Mouse (Mus musculus): ENCODE results near the gene Borcs6.

Borcs6 gene

DNA sequence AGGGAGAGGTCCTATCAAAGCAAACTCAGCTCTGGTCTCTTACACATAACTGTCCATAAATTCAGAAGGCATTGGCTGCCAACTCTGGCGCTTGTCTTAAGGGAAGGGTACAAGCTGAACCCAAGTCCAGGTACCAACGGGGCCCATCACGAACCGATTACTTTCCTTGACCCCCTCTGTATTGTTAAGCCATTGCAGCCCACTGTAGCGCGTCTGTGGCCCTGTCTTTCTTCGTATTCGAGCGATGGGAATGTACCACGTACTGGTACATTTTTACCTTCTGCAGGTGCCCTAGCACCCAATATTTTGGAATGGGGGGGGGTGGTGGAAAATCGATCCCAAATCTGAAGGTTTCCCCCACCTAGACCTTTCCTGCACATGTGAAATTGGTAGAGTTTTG is 12.7 kb downstream of the Borcs6 start:
- DNase-seq: no peak

DNA sequence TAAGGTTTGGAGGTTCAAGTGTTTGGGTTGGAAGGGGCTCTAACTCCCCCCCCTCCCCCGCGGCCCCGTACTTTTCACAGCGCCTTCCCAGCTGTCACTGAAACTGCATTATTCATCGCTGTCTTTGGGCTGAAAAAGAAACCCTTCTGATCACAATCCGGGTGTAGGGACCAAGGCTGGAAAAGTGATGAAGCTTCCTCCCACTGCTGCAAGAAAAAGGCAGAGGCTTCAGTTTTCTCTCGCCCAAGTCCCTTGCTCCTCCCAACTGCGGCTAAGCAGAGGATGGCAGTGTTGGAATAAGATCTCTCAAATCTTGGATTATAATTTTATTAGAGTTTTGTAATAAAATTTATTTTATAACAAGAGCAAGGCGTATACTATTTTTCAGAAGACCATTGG is 13.1 kb downstream of the Borcs6 start:
- peak in 1 of 2 experiments; percentile 27 for DNase-seq

DNA sequence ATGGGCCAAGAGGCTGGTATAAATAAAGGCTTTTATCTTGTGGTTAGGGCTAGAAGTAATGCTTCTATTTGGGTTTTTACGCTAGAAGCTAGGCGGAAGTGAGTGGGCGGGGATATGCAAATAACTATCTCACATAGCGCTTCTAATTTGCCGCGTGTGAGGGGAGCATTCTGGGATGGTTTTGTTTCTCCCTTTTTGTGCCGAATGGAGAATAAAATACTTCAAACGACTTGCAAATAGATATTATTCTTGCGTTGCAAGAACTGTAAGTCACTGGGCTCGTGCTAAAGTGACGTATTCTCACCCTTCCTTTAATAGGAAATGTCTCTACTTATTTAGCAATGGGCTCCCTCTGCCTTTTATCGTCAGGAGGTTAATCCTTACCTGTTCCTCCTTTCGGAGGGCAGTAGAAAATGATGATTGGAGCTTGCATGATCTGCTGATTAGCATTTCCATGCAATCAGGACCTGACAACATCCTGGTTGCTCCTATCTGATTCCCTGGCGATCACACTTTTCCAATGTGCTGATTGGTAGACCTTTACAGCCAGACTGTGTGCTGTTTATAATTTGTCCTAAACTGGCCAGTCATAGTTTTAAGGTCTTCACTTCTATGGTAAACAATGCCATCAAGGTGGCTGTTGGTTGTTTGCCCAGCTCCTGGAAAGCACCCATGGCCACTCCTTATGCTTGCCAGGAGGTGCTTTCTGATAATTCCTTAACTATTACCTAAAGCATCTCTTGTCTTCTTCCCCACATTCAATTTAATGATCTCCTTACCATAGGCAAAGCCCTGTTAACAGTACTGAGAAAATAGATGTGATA is 13.8 kb downstream of the Borcs6 start:
- DNase-seq: peak; percentile 78 to 90

DNA sequence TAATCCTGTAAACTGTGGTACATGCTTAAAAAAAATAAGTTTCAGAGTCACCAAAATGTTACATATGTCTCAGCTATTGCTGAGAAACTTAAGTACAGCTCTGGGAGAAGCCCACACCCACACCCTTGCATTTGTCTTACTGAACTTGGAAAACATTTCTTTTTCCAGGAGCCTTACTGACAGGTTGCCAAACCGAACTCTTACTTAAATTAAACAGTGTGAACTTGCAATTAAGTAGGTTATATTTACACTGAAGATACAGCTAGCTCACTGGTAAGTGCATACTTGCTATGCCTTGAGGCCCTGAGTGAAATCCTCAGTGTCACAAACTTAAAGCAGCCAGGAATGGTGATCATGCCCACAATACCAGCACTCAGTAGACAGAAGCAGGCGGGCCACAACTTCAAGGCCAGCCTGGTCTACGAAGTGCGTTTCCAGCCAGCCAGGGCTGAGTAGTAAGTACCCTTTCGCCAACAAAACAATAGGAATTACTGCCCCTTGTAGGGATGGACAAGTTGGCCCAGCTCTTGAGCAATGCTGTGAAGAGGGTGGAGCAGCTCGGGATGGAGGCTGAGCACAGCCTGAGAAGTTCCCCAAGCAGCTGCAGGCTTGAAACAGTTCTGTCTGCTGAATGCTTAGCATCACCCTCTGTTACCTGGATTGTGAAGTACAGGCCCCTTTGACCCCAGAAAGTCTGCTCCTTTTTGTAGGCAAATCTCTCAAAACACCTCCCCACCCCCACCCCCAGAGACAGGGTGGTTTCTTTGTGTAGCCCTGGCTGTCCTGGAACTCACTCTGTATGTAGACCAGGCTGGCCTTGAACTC is 14.6 kb downstream of the Borcs6 start:
- DNase-seq: no peak

DNA sequence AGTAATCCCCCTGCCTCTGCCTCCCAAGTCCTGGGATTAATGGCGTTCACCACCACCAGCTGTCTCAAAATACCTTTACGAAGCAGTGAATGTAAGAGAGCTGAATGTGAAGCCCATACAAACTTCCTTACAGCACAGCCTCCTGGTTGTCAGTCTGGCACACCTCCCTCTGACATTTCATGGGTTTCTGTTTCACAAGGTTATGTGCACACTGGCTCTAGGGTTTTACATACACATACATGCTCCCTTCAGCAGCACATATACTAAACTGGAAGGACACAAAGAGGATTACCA is 15.2 kb downstream of the Borcs6 start:
- no peak for DNase-seq

DNA sequence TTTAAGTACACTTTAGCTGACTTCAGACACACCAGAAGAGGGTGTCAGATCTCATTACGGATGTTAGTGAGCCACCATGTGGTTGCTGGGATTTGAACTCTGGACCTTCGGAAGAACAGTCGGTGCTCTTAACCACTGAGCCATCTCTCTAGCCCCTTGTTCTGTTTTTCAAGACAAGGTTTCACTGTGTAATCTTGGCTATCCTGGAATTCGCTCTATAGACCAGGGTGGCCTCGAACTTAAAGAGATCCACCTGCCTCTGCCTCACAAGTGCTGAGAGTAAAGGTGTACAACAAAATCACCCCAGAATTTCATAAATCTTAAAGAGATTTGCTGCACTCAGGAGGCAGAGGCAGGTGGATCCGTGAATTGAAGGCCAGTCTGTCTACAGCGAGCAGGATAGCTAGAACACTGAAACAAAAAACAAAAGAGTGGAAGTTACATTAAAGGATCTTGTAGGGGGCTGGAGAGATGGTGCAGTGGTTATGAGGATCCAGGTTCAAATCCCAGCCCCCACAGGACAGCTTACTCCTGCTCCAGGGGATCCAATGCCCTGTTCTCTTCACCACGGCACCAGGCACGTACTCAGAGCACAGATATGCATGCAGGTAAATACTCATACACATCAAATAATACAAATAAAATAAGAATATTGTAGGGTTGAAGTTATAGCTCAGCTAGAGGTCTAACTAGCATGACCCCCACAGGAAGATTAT is 16.4 kb downstream of the Borcs6 start:
- DNase-seq: no peak

DNA sequence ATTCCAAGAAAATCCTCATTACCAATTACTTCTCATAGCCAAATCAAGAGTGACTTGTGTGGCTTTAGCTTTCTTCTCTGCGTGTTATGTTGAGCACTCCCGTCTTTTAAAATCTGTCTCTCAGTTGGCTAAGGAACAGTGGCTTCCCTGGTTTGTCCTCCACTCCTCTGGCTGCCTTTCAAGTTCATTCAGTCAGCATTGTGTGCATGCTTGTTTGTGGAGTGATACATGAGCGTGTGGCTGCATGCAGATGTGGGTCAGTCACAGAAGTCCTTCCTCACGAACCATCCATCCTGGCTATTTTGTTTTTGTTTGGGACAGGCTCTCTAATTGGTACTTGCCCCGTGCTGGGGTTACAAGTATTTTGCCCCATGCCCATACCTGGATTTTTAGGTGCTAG is 17.1 kb downstream of the Borcs6 start:
- DNase-seq: no peak

DNA sequence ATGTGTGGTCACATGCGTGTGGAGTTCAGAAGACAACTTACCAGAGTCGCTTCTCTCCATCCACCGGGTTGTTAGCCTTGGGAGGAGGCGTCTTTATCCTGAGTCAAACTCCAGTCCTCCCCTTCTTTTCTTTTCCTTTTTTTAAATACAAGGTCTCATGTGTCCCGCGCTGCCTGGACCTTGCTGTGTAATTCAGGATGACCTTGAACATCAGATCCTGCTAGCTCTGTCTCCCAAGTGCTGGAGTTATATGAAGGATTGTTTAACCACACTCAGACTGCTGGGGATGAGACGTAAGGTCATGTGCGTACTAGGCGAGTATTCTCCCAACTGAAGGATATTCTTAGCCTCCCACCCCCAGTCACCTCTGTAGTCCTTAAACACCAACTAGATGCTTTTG is 17.8 kb downstream of the Borcs6 start:
- DNase-seq: no peak

DNA sequence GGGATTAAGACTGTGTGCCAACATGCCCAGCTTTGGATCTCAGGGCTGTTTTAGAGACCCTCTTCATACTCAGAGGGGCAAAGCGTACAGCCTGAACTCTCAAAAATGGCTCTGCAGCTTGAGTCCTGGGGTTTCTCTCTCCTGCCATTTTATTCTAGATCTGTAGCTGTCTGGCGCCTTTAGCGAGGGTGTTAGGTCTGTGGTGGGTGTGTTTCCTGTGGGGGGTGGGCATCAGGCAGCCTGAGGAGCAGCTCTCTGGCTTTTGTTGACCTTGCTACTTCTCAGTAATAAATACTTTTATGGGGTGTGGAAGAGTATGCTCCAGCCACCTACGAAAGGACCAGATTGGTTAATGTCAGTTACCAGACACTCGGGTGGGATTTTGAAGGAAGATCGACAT is 18.5 kb downstream of the Borcs6 start:
- no peak for DNase-seq

DNA sequence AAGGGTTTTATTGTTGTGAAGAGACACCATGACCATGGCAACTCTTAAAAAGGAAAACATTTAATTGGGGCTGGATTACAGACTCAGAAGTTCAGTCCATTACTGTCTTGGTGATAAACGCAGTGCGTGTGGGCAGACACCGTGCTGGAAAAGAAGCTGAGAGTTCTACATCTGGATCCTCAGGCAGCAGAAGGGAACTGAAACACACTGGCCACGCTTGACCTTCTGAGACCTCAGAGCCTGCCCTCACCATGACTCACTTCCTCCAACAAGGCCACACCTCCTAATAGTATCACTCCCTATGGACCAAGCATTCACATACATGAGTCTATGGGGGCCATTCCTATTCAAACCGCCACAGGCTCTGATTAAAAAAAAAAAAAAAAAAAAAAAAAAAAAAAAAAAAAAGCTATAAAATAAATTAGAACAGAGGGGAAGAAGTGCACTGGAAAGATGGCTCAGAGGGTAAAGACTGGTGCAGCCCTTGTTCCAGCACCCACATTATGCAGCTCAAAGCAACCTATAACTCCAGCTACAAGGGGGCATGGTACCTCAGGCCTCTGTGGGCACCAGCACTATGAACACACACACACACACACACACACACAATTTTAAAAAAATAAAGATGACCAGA is 19.4 kb downstream of the Borcs6 start:
- no peak for DNase-seq

DNA sequence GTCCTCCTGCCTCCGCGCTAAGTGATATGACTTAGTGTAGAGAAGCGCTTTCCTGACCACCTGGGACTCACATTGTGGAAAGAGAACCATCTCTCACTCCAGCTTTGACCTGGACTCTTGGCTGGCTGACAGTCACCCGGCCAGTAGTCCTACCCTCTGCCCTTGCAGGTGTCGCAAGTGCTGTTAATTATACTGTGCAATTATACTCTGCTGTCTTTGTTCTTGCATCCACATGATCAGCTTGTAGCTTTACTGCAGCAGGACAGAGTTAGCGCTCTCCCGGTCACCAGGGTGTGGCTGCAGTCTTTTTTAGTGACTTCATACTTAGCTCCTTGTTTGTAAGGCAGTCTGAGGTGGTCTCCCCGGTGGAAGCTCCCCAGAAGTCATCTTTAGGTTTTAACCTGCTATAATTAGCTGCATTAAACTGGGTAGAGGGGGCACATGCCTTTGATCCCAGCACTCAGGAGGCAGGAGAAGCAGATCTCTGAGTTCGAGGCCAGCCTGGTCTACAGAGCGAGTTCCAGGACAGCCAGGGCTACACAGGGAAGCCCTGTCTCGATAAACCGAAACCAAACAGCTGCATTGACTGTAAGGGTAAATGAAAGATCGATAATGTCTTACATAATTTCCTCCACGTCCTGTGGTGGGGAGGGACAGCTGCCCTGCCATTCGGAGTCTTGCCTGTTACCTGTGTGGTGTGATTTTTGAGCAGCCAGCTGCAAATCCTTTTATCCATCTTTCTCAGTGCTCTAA is 20.8 kb downstream of the Borcs6 start:
- no peak for DNase-seq

DNA sequence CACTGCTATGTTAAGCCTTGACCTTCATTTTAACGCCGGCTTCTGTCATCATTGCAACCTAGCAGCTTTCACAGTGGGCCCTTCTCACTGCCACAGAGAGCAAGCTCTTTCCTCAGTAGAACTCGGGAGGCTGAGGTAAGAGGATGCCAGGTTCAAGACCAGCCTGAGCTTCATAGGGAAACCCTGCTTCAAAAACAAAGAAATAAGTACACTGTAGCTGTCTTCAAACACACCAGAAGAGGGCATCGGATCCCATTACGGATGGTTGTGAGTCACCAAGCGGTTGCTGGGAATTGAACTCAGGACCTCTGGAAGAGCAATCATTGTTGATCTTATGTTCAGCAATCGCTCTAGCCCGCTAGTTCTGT is 21.3 kb downstream of the Borcs6 start:
- DNase-seq: no peak

DNA sequence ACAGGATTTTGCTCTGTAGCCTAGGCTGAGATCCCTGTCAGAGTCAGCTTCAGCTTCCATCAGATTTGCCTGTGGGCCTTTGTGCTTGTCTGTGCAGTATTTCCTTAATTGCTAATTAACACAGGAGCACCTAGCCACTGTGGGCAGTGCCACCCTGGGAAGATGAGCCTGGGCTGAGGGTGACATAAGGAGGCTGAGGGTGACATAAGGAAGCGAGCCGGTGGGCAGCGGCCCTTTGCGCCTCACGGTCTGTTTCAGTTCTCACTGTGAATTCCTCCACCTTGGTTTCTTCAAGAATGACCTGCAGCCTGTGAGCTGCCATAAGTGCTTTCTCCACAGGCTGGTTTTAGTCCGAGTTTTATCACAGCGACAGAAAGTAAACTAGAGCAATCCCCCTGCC is 22.1 kb downstream of the Borcs6 start:
- no peak for DNase-seq

DNA sequence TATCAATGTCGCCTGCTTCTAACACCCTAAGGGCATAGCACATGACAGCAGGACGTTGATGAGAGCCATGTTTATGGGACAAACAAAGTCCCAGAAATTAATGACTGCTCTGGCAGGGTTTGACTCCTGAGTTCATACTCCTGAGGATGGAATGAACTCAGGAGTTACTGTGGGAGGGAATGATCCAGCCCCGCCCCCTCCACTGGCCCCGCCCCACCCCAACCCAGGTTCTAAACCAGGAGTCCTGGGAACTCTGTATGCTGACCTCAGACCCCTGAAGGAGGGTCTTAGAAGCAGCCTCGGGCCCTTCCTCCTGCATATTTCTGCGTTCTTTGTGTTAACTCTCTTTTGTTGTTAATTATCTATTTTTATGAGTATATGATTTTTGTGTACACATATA is 26.1 kb downstream of the Borcs6 start:
- DNase-seq: no peak

DNA sequence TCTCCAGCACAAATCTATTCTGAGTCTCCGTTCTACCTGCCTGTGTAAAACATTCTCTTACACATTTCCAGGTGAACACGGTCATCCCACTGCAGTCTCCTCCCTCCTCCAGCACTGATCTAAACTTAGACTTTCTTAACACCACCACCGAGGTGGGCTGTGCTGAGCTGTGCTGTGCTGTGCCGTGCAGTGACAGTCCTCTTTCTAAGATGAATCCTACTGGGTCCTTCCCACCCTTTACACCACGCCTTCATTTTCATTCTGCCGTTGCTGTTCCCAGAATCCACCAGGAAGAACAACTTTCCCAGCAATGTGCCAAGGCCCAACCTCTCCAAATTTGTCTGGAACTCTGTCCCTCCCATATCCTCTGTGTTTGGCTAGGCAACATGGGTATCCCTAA is 26.9 kb downstream of the Borcs6 start:
- no peak for DNase-seq

DNA sequence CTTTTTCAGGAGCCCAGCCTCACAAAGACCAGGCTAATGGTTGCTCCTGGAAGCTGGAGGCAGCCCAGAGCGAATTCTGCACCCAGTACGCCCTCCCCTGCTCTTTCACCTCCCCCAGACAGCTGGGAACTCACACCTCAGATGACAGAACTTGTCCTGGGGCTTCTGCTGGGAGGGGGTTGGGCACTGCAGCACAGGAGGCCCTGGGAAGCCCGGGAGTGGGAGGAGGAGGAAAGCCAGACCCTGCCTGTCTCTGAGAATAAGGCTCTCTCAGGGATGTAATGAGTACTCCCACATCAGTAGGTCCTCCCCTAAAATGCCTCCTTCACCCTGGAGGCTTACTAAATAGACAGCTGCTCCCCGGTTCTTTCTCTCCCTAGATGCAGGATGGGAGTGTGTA is 27.6 kb downstream of the Borcs6 start:
- DNase-seq: no peak

DNA sequence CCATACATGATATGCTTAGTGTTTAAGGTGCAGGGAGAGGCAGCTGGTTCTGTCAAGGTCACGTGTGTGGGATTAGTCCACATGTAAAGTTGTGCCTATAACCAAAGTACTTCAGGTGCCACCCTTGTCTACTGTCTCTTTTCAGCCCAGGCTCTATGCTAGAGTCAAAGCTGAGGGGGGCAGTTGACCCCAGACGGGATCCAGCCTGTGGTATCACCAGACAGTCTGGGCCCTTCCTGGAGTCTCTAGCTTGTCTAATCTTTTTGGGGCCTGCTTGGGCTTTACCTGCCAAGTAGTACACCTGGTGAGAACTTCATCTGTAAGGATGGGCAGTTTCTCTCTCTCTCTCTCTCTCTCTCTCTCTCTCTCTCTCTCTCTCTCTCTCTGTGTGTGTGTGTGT is 28.1 kb downstream of the Borcs6 start:
- DNase-seq: no peak

DNA sequence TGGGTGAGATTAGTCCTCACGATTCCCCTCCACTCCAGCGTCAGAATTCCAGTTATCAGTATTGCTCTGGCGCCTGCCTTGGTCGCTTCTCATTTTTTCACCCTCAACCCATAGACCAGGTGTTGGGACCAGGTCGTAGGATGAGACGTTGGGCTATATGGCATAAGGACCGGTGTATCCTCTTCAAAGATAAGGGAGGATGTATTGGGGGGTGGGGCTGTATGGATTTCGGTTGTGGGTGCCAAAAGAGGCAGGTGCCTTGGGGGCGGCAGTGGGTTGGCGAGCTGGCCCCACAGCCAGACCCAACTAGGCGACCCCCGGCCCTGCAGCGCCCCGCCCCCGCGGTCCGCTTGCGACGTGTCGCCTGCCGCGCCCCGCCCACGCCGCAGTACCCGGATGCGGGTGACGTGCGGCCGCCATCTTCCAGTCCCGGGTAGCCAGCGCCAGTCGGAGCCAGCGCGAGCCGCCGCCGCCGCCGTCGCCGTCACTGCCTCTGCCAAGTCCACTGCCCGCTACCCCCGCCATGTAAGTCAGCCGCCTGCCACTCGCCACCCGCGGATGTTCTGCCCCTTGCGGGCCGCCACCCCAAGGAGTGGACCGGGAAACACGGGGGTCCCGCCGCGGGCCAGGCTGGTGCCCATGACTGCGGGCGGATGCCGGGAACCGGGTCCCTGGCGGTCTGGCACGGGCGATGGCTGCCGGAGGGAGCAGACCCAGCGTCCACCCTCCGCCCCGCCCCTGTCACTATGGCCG is 28.8 kb downstream of the Borcs6 start, which contains the start of gene Vamp2:
Vamp2 (plus strand) TSS at position 388 of the 753 bp plus-strand sequence.
- peak; percentile 94 to 97 for DNase-seq

DNA sequence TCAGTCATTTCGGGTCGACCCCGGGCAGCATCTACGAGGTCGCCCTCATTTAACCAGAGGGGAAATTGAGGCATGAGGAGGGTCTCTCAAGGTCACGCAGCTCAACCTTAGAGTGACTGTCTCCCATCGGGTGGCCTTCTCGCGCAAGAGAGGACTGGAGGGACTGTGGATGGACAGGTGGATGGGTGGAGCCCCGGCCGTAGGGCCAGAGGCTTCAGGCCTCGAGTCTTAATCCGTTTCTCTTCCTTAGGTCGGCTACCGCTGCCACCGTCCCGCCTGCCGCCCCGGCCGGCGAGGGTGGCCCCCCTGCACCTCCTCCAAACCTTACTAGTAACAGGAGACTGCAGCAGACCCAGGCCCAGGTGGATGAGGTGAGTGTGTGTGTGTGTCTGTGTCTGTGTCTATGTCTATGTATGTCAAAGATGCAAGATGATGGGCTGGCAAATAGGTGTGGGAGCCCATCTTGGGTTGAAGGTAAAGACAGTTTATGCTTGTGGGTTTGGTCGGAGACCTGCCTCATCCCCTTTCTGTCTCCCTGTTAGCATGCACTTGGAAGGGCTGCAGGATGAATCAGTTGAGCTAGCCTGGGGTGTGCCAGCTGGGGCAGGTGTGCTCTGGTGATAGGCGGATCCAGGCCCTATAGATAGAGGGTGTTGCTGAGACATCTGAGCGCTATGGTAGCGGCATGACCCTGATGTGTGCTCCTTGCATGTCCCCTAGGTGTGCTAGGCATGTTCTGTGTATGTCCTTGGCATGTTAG is 29.5 kb downstream of the Borcs6 start:
- peak in 1 of 2 experiments; percentile 54 for DNase-seq

DNA sequence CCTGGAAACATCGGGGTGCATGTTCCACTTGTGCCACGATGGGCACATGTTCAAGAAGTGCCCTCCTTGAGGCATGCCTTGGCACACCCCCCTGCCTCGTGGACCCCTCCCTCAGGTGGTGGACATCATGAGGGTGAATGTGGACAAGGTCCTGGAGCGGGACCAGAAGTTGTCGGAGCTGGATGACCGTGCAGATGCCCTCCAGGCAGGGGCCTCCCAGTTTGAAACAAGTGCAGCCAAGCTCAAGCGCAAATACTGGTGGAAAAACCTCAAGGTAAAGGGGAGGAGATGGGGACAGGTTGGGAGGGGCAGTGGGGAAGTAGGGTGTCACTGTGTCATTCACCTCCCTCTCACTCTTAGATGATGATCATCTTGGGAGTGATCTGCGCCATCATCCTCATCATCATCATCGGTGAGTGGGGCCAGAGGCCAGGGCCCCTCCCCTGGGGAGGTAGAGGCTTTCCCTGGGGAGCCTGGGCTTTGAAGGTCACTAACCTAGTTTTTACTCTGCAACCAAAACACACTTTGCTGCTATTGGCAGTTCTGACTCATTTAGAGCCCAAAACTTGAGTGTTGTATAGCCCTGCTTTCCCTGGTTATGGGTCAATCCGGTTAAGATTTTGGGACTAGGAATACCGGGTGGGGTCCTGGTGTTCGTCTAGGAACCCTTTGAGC is 30.2 kb downstream of the Borcs6 start:
- DNase-seq: no peak
